Mouse (Mus musculus) liver, embryonic 16.5 days (tissue): ENCODE data around the gene Taf3. TPM values are rescaled to one million over a fixed set of nuclear protein-coding genes. Genes with fewer than 3 reads are reported as not detected.
A peak's percentile ranks its signal among the peaks of the same experiment; 100 is the strongest.

Experiments
- ATAC-seq: fragments of 200-750 bp; cut with Nextera tagmentation; 2 replicates; pipeline ENCODE4 v1.8.0; 2017; ENCODE audit warnings: low read depth, mild to moderate bottlenecking, moderate number of reproducible peaks, moderate library complexity
- H3K27ac ChIP-seq: fragments of 300-500 bp; sonication (generic); 2 replicates; pipeline ENCODE4 v1.5.1; 2014; ENCODE audit warnings: mild to moderate bottlenecking, low read length
- H3K27me3 ChIP-seq: fragments of 300-500 bp; sonication (generic); 2 replicates; pipeline ENCODE4 v1.6.1; 2014; ENCODE audit warnings: low read depth, low read length, mixed read lengths; ENCODE audit not compliant: control insufficient read depth, insufficient read depth
- H3K36me3 ChIP-seq: fragments of 300-500 bp; sonication (generic); 2 replicates; pipeline ENCODE4 v1.6.1; 2014; ENCODE audit warnings: mild to moderate bottlenecking; ENCODE audit not compliant: control insufficient read depth, insufficient read depth
- H3K4me1 ChIP-seq: fragments of 300-500 bp; sonication (generic); 2 replicates; pipeline ENCODE4 v1.6.1; 2014; ENCODE audit warnings: low read depth, low read length, mixed read lengths; ENCODE audit not compliant: control insufficient read depth
- H3K4me2 ChIP-seq: fragments of 300-500 bp; sonication (generic); 2 replicates; pipeline ENCODE4 v1.6.1; 2014; ENCODE audit warnings: low read depth, low read length, mixed read lengths
- H3K4me3 ChIP-seq: fragments of 300-500 bp; sonication (generic); 2 replicates; pipeline ENCODE4 v1.5.1; 2014; ENCODE audit warnings: low read depth, mild to moderate bottlenecking, low read length
- H3K9ac ChIP-seq: fragments of 300-500 bp; sonication (generic); 2 replicates; pipeline ENCODE4 v1.6.1; 2014; ENCODE audit warnings: low read depth, low read length
- H3K9me3 ChIP-seq: fragments of 300-500 bp; sonication (generic); replicated peaks from 2 replicates; pipeline ENCODE4 v1.6.1; 2016; ENCODE audit warnings: low read length; ENCODE audit not compliant: control insufficient read depth
- WGBS: fragments of 180-500 bp; shearing (Covaris S2); extraction: QIAGEN DNeasy Blood & Tissue Kit; methylation state at CpG from one replicate; pipeline ENCODE4 v1.1.7; 2014; ENCODE audit not compliant: insufficient replicate concordance; 5-methylcytosine and 5-hydroxymethylcytosine counted together
- polyA plus RNA-seq: library from polyadenylated mRNA; unstranded; fragments of >200 nt; fragmentation: Nextera tagmentation; extraction: Ambion mirVana; gene quantifications from 2 replicates; pipeline ENCODE4 v1.2.1, GENCODE M21; 2015

Taf3 gene
- polyA plus RNA-seq, 1 experiment from 2014 or later: 5.7 TPM

DNA sequence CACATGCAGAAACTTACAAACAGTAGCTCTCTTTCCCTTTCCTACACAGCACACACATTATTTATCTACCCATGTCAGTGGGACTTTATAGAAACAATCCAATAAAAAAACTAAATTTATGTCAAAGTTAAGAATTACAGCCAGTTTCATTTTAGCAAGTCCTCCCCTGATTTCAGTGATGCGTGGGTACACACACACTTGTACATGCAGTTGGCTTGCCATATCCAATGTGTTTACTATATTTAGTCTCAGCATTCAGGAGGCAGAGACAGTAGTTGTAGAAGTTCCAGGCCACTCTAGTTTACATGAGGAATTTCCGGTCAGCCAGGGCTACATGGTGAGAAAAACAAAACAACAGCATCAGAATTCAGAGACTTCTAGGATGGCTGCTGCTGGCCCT lies 46.8 kb downstream of the Taf3 start:
- no peak overlapping the region for H3K27ac ChIP-seq
- no peak overlapping the region for H3K4me2 ChIP-seq
- H3K4me1 ChIP-seq: no peaks in the 10 kb centered on the region
- ATAC-seq: no peak
- 82% methylated on average over 2 of the region's 2 CpGs for WGBS
- H3K36me3 ChIP-seq: no peaks in the 10 kb centered on the region
- no peak overlapping the region for H3K4me3 ChIP-seq
- no peaks in the 10 kb centered on the region for H3K9me3 ChIP-seq
- H3K27me3 ChIP-seq: no peaks in the 10 kb centered on the region
- no peak overlapping the region for H3K9ac ChIP-seq

DNA sequence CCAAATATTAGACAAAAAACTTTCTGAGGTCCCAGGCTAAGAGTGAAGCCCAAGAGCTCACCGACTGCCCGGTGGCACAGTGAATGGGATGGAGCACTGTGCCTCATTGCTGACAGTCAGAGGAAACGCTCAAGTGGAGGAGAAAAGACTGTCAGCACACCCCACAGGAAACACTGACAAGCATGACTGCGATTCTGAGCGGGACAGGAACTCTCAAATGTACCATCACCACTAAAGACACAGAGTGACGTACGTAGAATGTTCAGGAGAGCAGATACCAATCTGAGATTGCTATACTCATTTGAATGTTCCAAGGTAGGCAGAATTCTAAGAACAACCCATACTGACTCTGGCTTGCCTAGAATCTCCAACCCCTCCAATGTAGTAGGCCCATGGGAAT lies 50.9 kb downstream of the Taf3 start:
- WGBS: 40% methylated on average over 7 of the region's 7 CpGs
- Histone ChIP-seq H3K9me3 (no peaks in the 10 kb centered on the region), H3K27me3 (no peaks in the 10 kb centered on the region), H3K4me1 (no peaks in the 10 kb centered on the region), H3K36me3 (no peaks in the 10 kb centered on the region), H3K9ac (no peak overlapping the region), H3K27ac (no peak overlapping the region), H3K4me3 (no peak overlapping the region), H3K4me2 (no peak overlapping the region)
- no peak for ATAC-seq

GRCm38 (mm10) chr2:9996111-9996510 lies 52.3 kb downstream of the Taf3 start:
- no peak for ATAC-seq
- no peaks in the 10 kb centered on the region for H3K27me3 ChIP-seq
- H3K4me1 ChIP-seq: no peaks in the 10 kb centered on the region
- H3K4me3 ChIP-seq: no peak overlapping the region
- no peak overlapping the region for H3K4me2 ChIP-seq
- no peaks in the 10 kb centered on the region for H3K36me3 ChIP-seq
- 82% methylated on average over 5 of the region's 5 CpGs for WGBS
- no peaks in the 10 kb centered on the region for H3K9me3 ChIP-seq
- H3K27ac ChIP-seq: no peak overlapping the region
- no peak overlapping the region for H3K9ac ChIP-seq

DNA sequence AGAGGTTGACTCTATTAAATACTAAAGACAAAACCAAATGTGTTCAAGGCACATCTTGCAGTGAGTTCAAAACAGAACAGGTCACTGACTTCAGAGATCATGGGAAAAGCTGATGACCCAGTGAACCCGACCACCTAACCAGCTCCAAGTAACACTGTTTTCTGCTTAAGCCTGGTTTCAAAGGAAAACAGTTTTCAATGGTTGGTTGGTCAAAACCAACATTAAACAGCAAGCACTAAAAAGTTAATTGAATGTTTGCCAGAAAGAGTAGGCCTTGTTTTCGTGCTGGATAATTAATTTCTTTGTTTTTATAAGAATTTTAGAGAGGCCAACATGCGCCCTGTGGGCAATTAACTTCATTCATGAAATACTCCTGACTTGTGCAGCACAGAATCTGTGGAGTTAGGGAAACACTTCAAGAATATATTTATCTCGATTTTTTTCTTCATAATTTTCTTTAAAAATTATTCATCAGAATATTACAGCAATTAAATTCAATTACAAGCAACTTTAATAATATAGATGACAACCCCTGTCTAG lies 57.6 kb downstream of the Taf3 start:
- no peak overlapping the region for H3K4me2 ChIP-seq
- H3K27me3 ChIP-seq: no peaks in the 10 kb centered on the region
- H3K4me3 ChIP-seq: no peak overlapping the region
- no peak overlapping the region for H3K9ac ChIP-seq
- H3K9me3 ChIP-seq: no peaks in the 10 kb centered on the region
- no peaks in the 10 kb centered on the region; the same call in 1 of the 2 replicates for H3K4me1 ChIP-seq
- H3K27ac ChIP-seq: no peak overlapping the region
- WGBS: 59% methylated on average over 4 of the region's 4 CpGs
- no peaks in the 10 kb centered on the region for H3K36me3 ChIP-seq
- ATAC-seq: no peak

DNA sequence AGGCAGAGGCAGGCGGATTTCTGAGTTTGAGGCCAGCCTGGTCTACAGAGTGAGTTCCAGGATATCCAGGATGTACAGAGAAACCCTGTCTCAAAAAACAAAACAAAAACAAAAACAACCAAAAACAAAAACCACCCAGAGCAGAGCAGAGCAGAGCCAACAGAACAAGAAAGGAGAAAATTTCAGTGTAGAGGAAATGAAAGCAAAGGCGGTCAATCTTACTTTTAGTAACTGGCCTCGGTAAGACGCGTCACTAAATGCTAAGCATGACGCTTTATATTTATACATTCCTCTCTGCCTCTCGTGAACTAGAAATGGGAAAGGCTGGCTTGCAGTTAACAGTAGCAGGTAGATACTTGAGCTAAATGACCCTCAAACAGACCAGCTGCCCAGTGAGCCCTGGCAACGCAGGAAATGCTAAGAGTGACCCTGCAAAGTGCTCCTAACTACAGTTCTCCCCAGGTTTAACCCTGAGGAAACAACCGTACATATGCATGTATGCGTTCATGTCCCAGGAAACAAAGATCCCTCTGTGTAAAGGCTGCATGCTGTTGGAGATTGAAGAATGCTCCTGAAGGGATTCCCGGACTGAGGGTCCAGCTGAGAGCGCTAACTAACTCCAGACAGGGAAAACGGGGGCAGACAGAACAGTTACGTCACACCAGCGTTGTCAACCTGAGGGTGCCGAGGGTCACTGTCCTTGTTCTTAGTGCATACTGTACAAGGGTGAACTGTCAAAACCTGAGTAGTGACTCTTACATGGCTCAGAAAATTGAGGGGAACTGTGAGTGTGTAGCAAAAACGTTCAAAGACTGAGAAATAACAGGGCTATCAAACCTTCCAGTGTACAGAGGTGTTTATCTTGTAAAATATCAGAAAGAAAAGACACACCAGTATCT lies 58.5 kb downstream of the Taf3 start:
- ATAC-seq: no peak
- Histone ChIP-seq H3K27ac (no peak overlapping the region), H3K9me3 (no peaks in the 10 kb centered on the region), H3K9ac (no peak overlapping the region), H3K27me3 (no peaks in the 10 kb centered on the region), H3K36me3 (no peaks in the 10 kb centered on the region), H3K4me3 (no peak overlapping the region), H3K4me2 (no peak overlapping the region), H3K4me1 (no peaks in the 10 kb centered on the region; the same call in 1 of the 2 replicates)
- 72% methylated on average over 17 of the region's 17 CpGs for WGBS

DNA sequence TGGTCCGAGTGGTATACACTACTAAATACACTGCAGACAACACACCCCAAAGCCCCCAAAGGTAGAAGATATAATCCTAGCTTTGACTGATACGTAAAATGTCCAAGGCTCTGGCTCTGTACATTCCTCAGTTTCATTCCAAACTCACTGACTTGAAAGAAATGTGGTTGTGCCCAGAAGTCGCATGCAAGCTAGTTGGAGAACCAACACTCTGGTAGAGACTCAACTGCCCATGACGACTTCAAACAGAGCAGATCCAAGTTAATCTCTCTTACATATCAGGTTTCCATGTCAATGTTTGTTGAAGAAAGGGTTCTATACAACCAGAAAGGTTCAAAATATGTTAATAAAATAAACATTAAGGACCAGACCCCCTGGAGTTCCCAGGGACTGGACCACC lies 60.1 kb downstream of the Taf3 start:
- no peaks in the 10 kb centered on the region for H3K36me3 ChIP-seq
- 72% methylated on average over 4 of the region's 4 CpGs for WGBS
- H3K9me3 ChIP-seq: no peaks in the 10 kb centered on the region
- no peak overlapping the region for H3K9ac ChIP-seq
- H3K4me2 ChIP-seq: no peak overlapping the region
- H3K4me1 ChIP-seq: no peaks in the 10 kb centered on the region; the same call in 1 of the 2 replicates
- H3K27ac ChIP-seq: no peak overlapping the region
- H3K4me3 ChIP-seq: no peak overlapping the region
- no peak for ATAC-seq
- no peaks in the 10 kb centered on the region for H3K27me3 ChIP-seq

DNA sequence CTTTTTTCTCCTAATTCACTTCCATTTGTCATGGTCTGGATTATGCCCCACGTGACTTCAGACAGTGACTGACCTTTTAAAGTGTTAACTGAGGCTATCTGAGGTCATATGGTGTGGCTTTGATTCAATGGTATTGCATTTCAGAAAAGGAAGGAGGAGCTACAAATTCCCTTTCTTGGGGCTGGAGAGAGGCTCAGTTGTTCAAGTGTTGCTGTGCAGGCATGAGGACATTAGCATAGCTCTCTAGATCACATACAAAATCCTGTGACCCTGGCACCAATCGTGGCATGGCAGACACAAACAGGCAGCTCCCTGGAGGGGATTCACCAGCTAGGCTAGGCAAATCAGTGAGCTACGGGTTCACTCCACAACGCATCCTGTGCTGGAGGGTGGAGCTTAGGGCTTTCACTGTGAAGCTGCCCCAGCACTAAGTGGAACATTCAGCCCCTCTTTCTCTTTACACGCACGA lies 62.4 kb downstream of the Taf3 start:
- no peak overlapping the region for H3K4me3 ChIP-seq
- no peaks in the 10 kb centered on the region for H3K36me3 ChIP-seq
- ATAC-seq: peak; percentile 48
- 27% methylated on average over 6 of the region's 6 CpGs for WGBS
- H3K9me3 ChIP-seq: no peaks in the 10 kb centered on the region
- H3K27ac ChIP-seq: no peak overlapping the region
- no peaks in the 10 kb centered on the region for H3K27me3 ChIP-seq
- H3K4me1 ChIP-seq: no peaks in the 10 kb centered on the region; the same call in 1 of the 2 replicates
- no peak overlapping the region for H3K9ac ChIP-seq
- peak overlapping the region; percentile 13; the same call in 1 of the 2 replicates for H3K4me2 ChIP-seq

DNA sequence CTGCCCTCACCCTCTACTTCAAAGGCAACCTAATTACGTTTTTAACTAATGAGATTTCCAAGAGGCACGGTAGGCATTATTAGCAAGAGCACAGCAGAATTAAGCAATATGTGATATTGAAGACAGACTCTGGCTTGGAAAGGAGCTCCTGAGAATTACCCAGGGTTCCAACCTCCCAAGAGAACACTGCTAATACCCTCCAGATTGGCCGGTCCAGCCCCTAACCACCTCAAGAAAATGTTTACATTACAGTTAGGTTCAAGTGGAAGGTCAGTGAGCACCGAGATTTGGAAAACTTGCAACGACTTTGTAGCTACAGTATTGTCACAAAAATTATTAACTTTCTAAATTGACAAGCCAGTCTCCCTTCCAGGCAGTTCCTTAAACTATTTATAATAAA lies 66.0 kb downstream of the Taf3 start:
- ATAC-seq: no peak
- Histone ChIP-seq H3K4me1 (no peaks in the 10 kb centered on the region), H3K9ac (no peak overlapping the region)

GRCm38 (mm10) chr2:9971927-9972326 lies 76.5 kb downstream of the Taf3 start:
- WGBS: 32% methylated on average over 3 of the region's 3 CpGs
- Histone ChIP-seq H3K4me2 (no peak overlapping the region; the same call in 1 of the 2 replicates), H3K9me3 (no peaks in the 10 kb centered on the region), H3K4me3 (no peak overlapping the region), H3K27ac (no peak overlapping the region), H3K27me3 (no peaks in the 10 kb centered on the region), H3K36me3 (no peaks in the 10 kb centered on the region), H3K4me1 (no peaks in the 10 kb centered on the region; the same call in 1 of the 2 replicates), H3K9ac (no peak overlapping the region)
- peak; percentile 60 for ATAC-seq

More for the DNA sequence above, 66.0 kb downstream of the Taf3 start:
- H3K4me3 ChIP-seq: no peak overlapping the region
- no peaks in the 10 kb centered on the region for H3K9me3 ChIP-seq
- no peak overlapping the region for H3K4me2 ChIP-seq
- H3K36me3 ChIP-seq: no peaks in the 10 kb centered on the region
- H3K27me3 ChIP-seq: no peaks in the 10 kb centered on the region
- 47% methylated on average over 5 of the region's 5 CpGs for WGBS
- no peak overlapping the region for H3K27ac ChIP-seq
